Mouse (Mus musculus) E14TG2a.4 (cell line): ENCODE results near the gene Trip12.

Source experiments
- H3K27me3 ChIP-seq: 2 replicates; pipeline ENCODE4 v1.6.1; 2014; ENCODE audit warnings: low read length, control low read depth; ENCODE audit not compliant: insufficient read depth
- H3K36me3 ChIP-seq: 2 replicates; pipeline ENCODE4 v1.6.1; 2014; ENCODE audit warnings: low read length, control low read depth; ENCODE audit not compliant: insufficient read depth
- H3K4me1 ChIP-seq: replicated peaks from 2 replicates; pipeline ENCODE4 v1.6.1; 2014; ENCODE audit warnings: low read depth, low read length, control low read depth
- H3K4me3 ChIP-seq: replicated peaks from 2 replicates; pipeline ENCODE4 v1.5.1; 2014; ENCODE audit warnings: mild to moderate bottlenecking, low read length
- H3K9me3 ChIP-seq: 2 replicates; pipeline ENCODE4 v1.6.1; 2014; ENCODE audit warnings: low read length, control low read depth
- CTCF ChIP-seq: conservative IDR thresholded peaks from 2 replicates; pipeline ENCODE4 v1.5.1; 2014; ENCODE audit warnings: low read length
- NANOG ChIP-seq: IDR thresholded peaks from 2 replicates; pipeline ENCODE4 v1.6.1; 2014; ENCODE audit warnings: borderline replicate concordance, low read length, mixed read lengths
- POU5F1 ChIP-seq: IDR thresholded peaks from 2 replicates; pipeline ENCODE4 v1.6.1; 2014; ENCODE audit warnings: low read length, borderline replicate concordance

Gene Trip12

DNA sequence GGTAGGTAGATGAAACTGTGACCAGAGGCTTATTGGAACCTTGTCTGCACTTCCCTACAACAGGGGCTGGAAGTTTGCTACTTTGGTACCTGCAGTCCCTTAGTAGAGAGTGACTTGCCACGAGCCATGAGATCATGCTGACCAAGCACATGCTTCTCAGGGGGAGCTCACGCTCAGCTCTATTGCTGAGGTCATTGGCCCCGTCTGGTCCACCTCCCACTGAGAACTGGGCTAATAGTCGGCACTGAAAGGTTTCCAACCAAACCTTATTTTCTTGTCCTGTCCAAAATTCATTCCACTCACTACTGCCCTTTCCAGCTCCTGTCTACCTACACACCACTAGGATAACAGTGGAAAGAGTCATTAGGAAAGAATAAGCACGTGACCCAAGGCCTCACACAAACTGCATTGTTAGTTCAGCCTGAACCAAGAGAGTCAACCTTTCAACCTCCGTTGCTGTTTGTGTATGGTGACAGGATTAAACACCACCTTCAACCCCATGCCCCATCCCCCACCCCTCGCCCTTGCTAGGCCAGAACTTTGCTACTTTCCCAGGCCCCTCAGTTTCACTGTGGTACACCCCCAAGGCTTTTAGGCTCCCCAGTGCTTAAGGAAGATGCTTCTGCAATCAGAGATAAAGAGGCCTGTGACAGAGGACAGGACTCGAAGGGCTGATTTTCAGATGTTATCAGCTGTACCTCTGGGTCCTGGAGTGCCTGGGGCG is 11.4 kb upstream of the Trip12 start:
- peaks cover 17% of the 10 kb centered on the region for H3K36me3 ChIP-seq
- peaks cover 90% of the 10 kb centered on the region for H3K4me1 ChIP-seq
- H3K9me3 ChIP-seq, result no peaks in the 10 kb centered on the region
- TF ChIP-seq CTCF, result no peak
- TF ChIP-seq NANOG, result no peak
- no peak for TF ChIP-seq POU5F1
- no peaks in the 10 kb centered on the region for H3K27me3 ChIP-seq
- H3K4me3 ChIP-seq, result peak overlapping the region; percentile 39; the same call in 1 of the 2 replicates

GRCm38 (mm10) chr1:84850471-84850870 is 10.2 kb upstream of the Trip12 start:
- Histone ChIP-seq H3K4me1 (peaks cover 90% of the 10 kb centered on the region), H3K4me3 (peak overlapping the region; percentile 79; the same call in 1 of the 2 replicates), H3K9me3 (no peaks in the 10 kb centered on the region), H3K36me3 (peaks cover 27% of the 10 kb centered on the region), H3K27me3 (no peaks in the 10 kb centered on the region)
- TF ChIP-seq NANOG (no peak), POU5F1 (no peak), CTCF (no peak)

DNA sequence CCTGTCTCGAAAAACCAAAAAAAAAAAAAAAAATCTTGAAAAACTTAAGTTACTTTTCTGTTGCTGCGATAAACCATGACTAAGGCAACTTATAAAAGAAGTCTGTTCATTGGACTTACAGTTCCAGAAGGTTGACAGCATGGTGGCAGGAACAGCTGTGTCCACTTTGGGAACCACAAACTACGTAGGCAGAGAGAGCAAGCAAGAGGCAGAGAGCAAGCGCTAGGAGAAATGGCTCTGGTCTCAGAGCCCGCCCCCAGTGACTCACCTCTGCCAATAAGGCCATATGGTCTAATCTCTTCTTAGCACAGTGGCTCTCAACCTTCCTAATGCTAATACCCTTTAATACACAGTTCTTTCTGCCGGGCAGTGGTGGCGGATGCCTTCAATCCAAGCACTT is 9.5 kb upstream of the Trip12 start:
- TF ChIP-seq CTCF (no peak), NANOG (no peak), POU5F1 (no peak)
- H3K9me3 ChIP-seq, result no peaks in the 10 kb centered on the region

GRCm38 (mm10) chr1:84848801-84849455 is 8.6 kb upstream of the Trip12 start:
- no peak for TF ChIP-seq CTCF
- no peak for TF ChIP-seq NANOG
- no peak for TF ChIP-seq POU5F1
- peak overlapping the region; percentile 79 for H3K4me3 ChIP-seq
- H3K36me3 ChIP-seq, result peaks cover 39% of the 10 kb centered on the region
- no peaks in the 10 kb centered on the region for H3K27me3 ChIP-seq
- H3K9me3 ChIP-seq, result no peaks in the 10 kb centered on the region
- H3K4me1 ChIP-seq, result peaks cover 89% of the 10 kb centered on the region

More for the DNA sequence above, 9.5 kb upstream of the Trip12 start:
- peak overlapping the region; percentile 79 for H3K4me3 ChIP-seq
- H3K4me1 ChIP-seq, result peaks cover 89% of the 10 kb centered on the region
- peaks cover 31% of the 10 kb centered on the region for H3K36me3 ChIP-seq
- H3K27me3 ChIP-seq, result no peaks in the 10 kb centered on the region

DNA sequence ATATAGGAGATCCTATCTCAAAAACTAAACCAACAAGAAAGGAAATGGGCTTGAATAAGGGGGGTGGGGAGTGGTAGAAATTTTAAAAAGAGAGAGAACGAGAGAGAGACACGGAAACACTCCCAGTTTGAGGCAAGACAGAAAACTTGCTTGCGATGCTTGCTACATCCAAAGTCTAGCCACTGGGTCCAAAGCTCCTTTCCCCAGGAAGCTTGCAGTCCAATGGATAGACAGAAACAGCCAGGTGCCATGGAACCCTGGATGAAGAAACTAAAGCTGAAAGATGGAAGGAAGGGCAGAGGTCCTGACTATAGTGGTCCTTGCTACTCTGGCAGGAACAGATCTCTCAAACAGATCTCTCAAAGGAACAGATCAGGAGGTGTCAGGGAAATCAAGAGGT is 8.0 kb upstream of the Trip12 start:
- peaks cover 88% of the 10 kb centered on the region for H3K4me1 ChIP-seq
- TF ChIP-seq POU5F1 (no peak), NANOG (no peak), CTCF (no peak)
- no peaks in the 10 kb centered on the region for H3K9me3 ChIP-seq
- H3K4me3 ChIP-seq, result peak overlapping the region; percentile 79
- no peaks in the 10 kb centered on the region for H3K27me3 ChIP-seq
- H3K36me3 ChIP-seq, result peaks cover 43% of the 10 kb centered on the region

GRCm38 (mm10) chr1:84847698-84848097 is 7.4 kb upstream of the Trip12 start:
- no peaks in the 10 kb centered on the region for H3K9me3 ChIP-seq
- H3K4me1 ChIP-seq, result peaks cover 88% of the 10 kb centered on the region
- no peaks in the 10 kb centered on the region for H3K27me3 ChIP-seq
- peaks cover 49% of the 10 kb centered on the region for H3K36me3 ChIP-seq
- H3K4me3 ChIP-seq, result peak overlapping the region; percentile 79
- TF ChIP-seq POU5F1 (no peak), NANOG (no peak)

DNA sequence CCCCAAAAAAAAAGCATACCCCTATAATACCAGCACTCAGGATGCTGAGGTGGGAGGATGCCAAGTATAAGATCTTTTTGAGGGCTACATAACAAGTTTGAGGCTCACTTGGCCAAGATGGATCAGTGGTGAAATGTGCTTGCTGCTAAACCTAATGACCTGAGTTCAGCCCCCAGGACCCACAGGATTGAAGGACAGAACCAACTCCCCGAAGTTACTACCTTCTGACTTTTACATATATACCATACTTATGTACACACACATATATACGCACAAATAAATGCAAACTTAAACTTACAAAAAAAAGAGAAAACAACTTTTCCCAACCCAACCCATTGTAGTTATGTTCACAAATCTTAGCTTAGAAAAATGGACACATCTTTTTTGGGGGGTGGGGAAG is 3.0 kb upstream of the Trip12 start:
- no peaks in the 10 kb centered on the region for H3K9me3 ChIP-seq
- peaks cover 73% of the 10 kb centered on the region for H3K4me1 ChIP-seq
- H3K36me3 ChIP-seq, result peaks cover 52% of the 10 kb centered on the region
- H3K27me3 ChIP-seq, result no peaks in the 10 kb centered on the region
- no peak for TF ChIP-seq POU5F1
- TF ChIP-seq CTCF, result no peak
- no peak for TF ChIP-seq NANOG
- H3K4me3 ChIP-seq, result no peak overlapping the region

GRCm38 (mm10) chr1:84841061-84841460 is 745 bp upstream of the Trip12 start:
- Histone ChIP-seq H3K9me3 (no peaks in the 10 kb centered on the region), H3K36me3 (peaks cover 38% of the 10 kb centered on the region), H3K27me3 (no peaks in the 10 kb centered on the region), H3K4me3 (peak overlapping the region; percentile 90), H3K4me1 (peaks cover 65% of the 10 kb centered on the region)
- TF ChIP-seq CTCF (no peak), POU5F1 (no peak), NANOG (no peak)
